Mouse (Mus musculus) embryonic facial prominence, embryonic 14.5 days (tissue): ENCODE data around the gene Wnt4. TPM values are rescaled to one million over a fixed set of nuclear protein-coding genes. Genes with fewer than 3 reads are reported as not detected.

ENCODE experiments used
- ATAC-seq: fragments of 200-750 bp; cut with Nextera tagmentation; 2 replicates; pipeline ENCODE4 v1.8.0; 2017; ENCODE audit warnings: low read depth, moderate number of reproducible peaks, moderate TSS enrichment
- DNase-seq: peaks from one replicate; pipeline ENCODE4 v3.0.0-alpha.2; 2015; ENCODE audit warnings: low spot score
- H3K27ac ChIP-seq: fragments of 300-500 bp; sonication (generic); replicated peaks from 2 replicates; pipeline ENCODE4 v1.5.1; 2014; ENCODE audit warnings: low read depth, mild to moderate bottlenecking, low read length, moderate library complexity
- H3K27me3 ChIP-seq: fragments of 300-500 bp; sonication (generic); replicated peaks from 2 replicates; pipeline ENCODE4 v1.6.1; 2014; ENCODE audit warnings: low read length; ENCODE audit not compliant: control insufficient read depth, insufficient read depth
- H3K36me3 ChIP-seq: fragments of 300-500 bp; sonication (generic); 2 replicates; pipeline ENCODE4 v1.6.1; 2014; ENCODE audit warnings: low read length, mixed read lengths; ENCODE audit not compliant: control insufficient read depth, insufficient read depth
- H3K4me1 ChIP-seq: fragments of 300-500 bp; sonication (generic); 2 replicates; pipeline ENCODE4 v1.6.1; 2014; ENCODE audit warnings: antibody characterized with exemption, low read length; ENCODE audit not compliant: control insufficient read depth, insufficient read depth
- H3K4me2 ChIP-seq: fragments of 300-500 bp; sonication (generic); 2 replicates; pipeline ENCODE4 v1.6.1; 2014; ENCODE audit warnings: low read depth, mild to moderate bottlenecking, low read length, moderate library complexity, mixed read lengths
- H3K4me3 ChIP-seq: fragments of 300-500 bp; sonication (generic); 2 replicates; pipeline ENCODE4 v1.5.1; 2014; ENCODE audit warnings: low read depth, mild to moderate bottlenecking, low read length
- H3K9ac ChIP-seq: fragments of 300-500 bp; sonication (generic); 2 replicates; pipeline ENCODE4 v1.6.1; 2014; ENCODE audit warnings: low read depth, mild to moderate bottlenecking, low read length, moderate library complexity, mixed read lengths
- H3K9me3 ChIP-seq: fragments of 300-500 bp; sonication (generic); 2 replicates; pipeline ENCODE4 v1.6.1; 2016; ENCODE audit warnings: low read length; ENCODE audit not compliant: control insufficient read depth
- WGBS: fragments of 180-500 bp; shearing (Covaris S2); extraction: QIAGEN DNeasy Blood & Tissue Kit; methylation state at CpG from one replicate; pipeline ENCODE4 v1.1.7; 2014; 5-methylcytosine and 5-hydroxymethylcytosine counted together
- polyA plus RNA-seq: library from polyadenylated mRNA; unstranded; fragments of >200 nt; fragmentation: Nextera tagmentation; extraction: Ambion mirVana; gene quantifications from 2 replicates; pipeline ENCODE4 v1.2.1, GENCODE M21; 2014

Gene Wnt4
- polyA plus RNA-seq, 1 experiment from 2014 or later = 5.6 TPM

DNA sequence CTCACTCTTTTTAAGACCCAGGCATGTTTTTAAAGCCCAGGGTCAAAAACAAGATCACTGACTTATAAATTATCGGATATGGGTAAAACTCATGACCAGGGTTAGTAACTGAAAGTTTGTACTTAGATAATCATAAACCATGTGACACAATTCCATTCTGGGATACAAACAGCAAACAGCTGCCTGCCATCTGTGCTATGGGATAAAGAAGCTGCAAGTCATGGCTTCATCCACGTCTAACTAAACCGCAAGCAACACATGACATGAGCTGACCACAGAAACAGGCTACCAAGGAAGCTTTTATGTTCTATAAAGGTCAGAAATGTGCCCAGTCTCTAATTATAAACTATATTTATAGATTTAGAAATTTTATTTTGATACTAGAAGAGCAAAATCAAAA is 49.2 kb downstream of the Wnt4 start:
- H3K27me3 ChIP-seq = no peaks in the 10 kb centered on the region
- 63% methylated on average over 3 of the region's 3 CpGs for WGBS
- no peak overlapping the region for H3K9ac ChIP-seq
- ATAC-seq = peak; percentile 50; the same call in 1 of the 2 replicates
- H3K36me3 ChIP-seq = peaks cover 82% of the 10 kb centered on the region
- H3K4me2 ChIP-seq = no peak overlapping the region
- H3K27ac ChIP-seq = no peak overlapping the region
- peak; percentile 43 for DNase-seq
- H3K4me3 ChIP-seq = no peak overlapping the region
- no peaks in the 10 kb centered on the region for H3K4me1 ChIP-seq
- H3K9me3 ChIP-seq = no peaks in the 10 kb centered on the region

- no peak overlapping the region for H3K4me3 ChIP-seq
- H3K4me2 ChIP-seq = no peak overlapping the region
- H3K27me3 ChIP-seq = no peaks in the 10 kb centered on the region
- no peak overlapping the region for H3K9ac ChIP-seq
- no peaks in the 10 kb centered on the region for H3K4me1 ChIP-seq
- ATAC-seq = no peak
- no peaks in the 10 kb centered on the region for H3K9me3 ChIP-seq
- H3K36me3 ChIP-seq = peaks cover 86% of the 10 kb centered on the region
- DNase-seq = no peak
- no peak overlapping the region for H3K27ac ChIP-seq
These were observed 54.8 kb downstream of the Wnt4 start for GRCm38 (mm10) chr4:137332051-137332450.

GRCm38 (mm10) chr4:137336468-137336867 is 59.2 kb downstream of the Wnt4 start:
- ATAC-seq (no peak), DNase-seq (no peak)
- Histone ChIP-seq H3K4me1 (peaks cover 4% of the 10 kb centered on the region; the same call in 1 of the 2 replicates), H3K36me3 (peaks cover 45% of the 10 kb centered on the region), H3K9ac (no peak overlapping the region), H3K4me2 (no peak overlapping the region), H3K4me3 (no peak overlapping the region), H3K27me3 (no peaks in the 10 kb centered on the region), H3K9me3 (no peaks in the 10 kb centered on the region), H3K27ac (no peak overlapping the region)
- WGBS = 90% methylated on average over 5 of the region's 5 CpGs

DNA sequence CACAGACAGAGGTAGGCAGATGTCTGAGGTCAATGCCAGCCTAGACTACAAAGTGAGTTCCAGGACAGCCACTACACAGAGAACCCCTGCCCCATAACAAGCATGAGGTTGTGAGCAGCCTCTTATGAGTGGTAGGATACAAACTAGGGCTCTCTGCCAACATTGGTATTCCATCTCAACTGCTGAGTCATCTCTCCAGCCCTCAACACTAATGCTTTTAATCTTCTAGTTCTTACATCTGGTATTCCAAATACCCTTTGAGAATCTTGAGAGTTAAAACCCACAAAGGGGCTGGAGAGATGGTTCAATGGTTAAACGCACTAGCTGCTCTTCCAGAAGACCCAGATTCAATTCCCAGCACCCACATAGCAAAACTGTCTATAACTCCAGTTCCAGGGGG is 62.1 kb downstream of the Wnt4 start:
- no peak overlapping the region for H3K4me3 ChIP-seq
- H3K9me3 ChIP-seq = no peaks in the 10 kb centered on the region
- no peaks in the 10 kb centered on the region for H3K27me3 ChIP-seq
- DNase-seq (peak; percentile 67), ATAC-seq (no peak)
- no peak overlapping the region for H3K9ac ChIP-seq
- no peak overlapping the region for H3K4me2 ChIP-seq
- no peak overlapping the region for H3K27ac ChIP-seq
- WGBS = 56% methylated on average over 1 of the region's 1 CpGs
- H3K4me1 ChIP-seq = peaks cover 4% of the 10 kb centered on the region; the same call in 1 of the 2 replicates
- H3K36me3 ChIP-seq = peaks cover 15% of the 10 kb centered on the region

DNA sequence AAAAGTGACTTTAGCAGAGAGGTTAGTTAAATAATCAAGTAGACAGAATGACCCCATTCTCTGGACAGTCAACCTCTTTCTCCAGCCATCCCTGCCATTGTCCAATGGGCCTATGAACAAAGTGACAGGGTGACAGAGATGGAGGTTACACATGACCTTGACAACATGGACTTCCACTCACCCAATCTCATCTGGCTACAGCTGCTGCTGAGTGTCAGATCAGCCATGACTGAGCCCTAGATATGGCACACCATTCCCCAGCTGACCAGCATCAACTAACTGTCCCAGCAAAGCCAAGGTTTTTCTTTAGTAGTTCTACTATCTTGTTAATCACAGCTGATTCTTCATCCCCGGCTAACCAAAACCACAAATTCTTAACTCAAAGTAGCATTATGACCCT is 65.5 kb downstream of the Wnt4 start:
- DNase-seq = no peak
- peaks cover 22% of the 10 kb centered on the region for H3K36me3 ChIP-seq
- H3K9ac ChIP-seq = no peak overlapping the region
- WGBS = 90% methylated on average over 1 of the region's 1 CpGs
- H3K4me3 ChIP-seq = no peak overlapping the region
- H3K27me3 ChIP-seq = no peaks in the 10 kb centered on the region
- H3K4me2 ChIP-seq = no peak overlapping the region
- no peak overlapping the region for H3K27ac ChIP-seq
- peaks cover 4% of the 10 kb centered on the region; the same call in 1 of the 2 replicates for H3K4me1 ChIP-seq
- H3K9me3 ChIP-seq = no peaks in the 10 kb centered on the region
- ATAC-seq = no peak

- WGBS = 84% methylated on average over 2 of the region's 2 CpGs
- H3K27me3 ChIP-seq = no peaks in the 10 kb centered on the region
- 0 out of 2 replicates have a peak, but pooled peaks cover 3% of the 10 kb centered on the region for H3K4me1 ChIP-seq
- H3K36me3 ChIP-seq = peaks cover 23% of the 10 kb centered on the region
- H3K4me2 ChIP-seq = no peak overlapping the region
- no peaks in the 10 kb centered on the region for H3K9me3 ChIP-seq
- no peak overlapping the region for H3K4me3 ChIP-seq
- H3K9ac ChIP-seq = no peak overlapping the region
- ATAC-seq (no peak), DNase-seq (no peak)
- H3K27ac ChIP-seq = no peak overlapping the region
These were observed 67.8 kb downstream of the Wnt4 start for GRCm38 (mm10) chr4:137345112-137345511.

DNA sequence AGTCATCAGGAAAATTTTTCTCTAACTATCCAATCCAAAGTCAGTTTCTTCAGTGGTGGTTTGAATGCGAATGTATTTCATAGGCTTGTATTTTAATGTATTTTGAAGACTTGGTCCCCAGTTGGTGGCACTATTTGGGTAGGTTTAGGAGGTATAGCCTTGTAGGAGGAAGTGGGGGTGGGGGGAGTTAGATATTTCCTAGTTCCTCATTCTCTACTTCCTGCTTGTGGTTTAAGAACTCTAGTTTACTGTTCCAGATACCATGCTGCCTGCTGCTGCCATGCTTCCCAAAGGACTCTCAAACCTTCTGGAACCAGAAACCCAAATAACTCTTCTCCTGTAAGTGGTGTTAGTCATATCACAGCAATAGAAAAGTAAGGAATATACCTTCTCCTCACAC is 68.5 kb downstream of the Wnt4 start:
- Histone ChIP-seq H3K27ac (no peak overlapping the region), H3K4me1 (0 out of 2 replicates have a peak, but pooled peaks cover 3% of the 10 kb centered on the region), H3K9ac (no peak overlapping the region), H3K36me3 (peaks cover 28% of the 10 kb centered on the region), H3K9me3 (no peaks in the 10 kb centered on the region), H3K4me2 (no peak overlapping the region), H3K4me3 (no peak overlapping the region), H3K27me3 (no peaks in the 10 kb centered on the region)
- WGBS = 97% methylated on average over 1 of the region's 1 CpGs
- ATAC-seq (no peak), DNase-seq (no peak)

Other genes with a start within 250 kb of the Wnt4 start
- gene Zbtb40, start 228.7 kb upstream of the Wnt4 start, polyA plus RNA-seq = 3.0 and 4.1 TPM in 2 replicates
- 714 and 769 TPM in 2 replicates for gene Cdc42, start 80.2 kb downstream of the Wnt4 start, polyA plus RNA-seq
- not detected in 2 replicates for gene Cela3a, start 132.3 kb downstream of the Wnt4 start, polyA plus RNA-seq
- gene Cela3b, start 153.1 kb downstream of the Wnt4 start, polyA plus RNA-seq = 0.30 and 0.56 TPM in 2 replicates
- gene 1700013G24Rik, start 175.8 kb downstream of the Wnt4 start, polyA plus RNA-seq = 0.17 and 0.46 TPM in 2 replicates
- 64.8 and 67.2 TPM in 2 replicates for gene Hspg2, start 191.3 kb downstream of the Wnt4 start, polyA plus RNA-seq